Mouse (Mus musculus): ENCODE measurements around the gene Nr1i3. TPM values are rescaled to one million over a fixed set of nuclear protein-coding genes. Genes with fewer than 3 reads are reported as not detected.

Gene Nr1i3
- total RNA-seq, 2 experiments from 2014 or later, result 0.12 TPM; not detected in 1

- DNase-seq (ENCODE audit: low spot score in 2 of 2), result no peak
Measured at GRCm38 (mm10) chr1:171195046-171195822, 18.5 kb upstream of the Nr1i3 start.

DNA sequence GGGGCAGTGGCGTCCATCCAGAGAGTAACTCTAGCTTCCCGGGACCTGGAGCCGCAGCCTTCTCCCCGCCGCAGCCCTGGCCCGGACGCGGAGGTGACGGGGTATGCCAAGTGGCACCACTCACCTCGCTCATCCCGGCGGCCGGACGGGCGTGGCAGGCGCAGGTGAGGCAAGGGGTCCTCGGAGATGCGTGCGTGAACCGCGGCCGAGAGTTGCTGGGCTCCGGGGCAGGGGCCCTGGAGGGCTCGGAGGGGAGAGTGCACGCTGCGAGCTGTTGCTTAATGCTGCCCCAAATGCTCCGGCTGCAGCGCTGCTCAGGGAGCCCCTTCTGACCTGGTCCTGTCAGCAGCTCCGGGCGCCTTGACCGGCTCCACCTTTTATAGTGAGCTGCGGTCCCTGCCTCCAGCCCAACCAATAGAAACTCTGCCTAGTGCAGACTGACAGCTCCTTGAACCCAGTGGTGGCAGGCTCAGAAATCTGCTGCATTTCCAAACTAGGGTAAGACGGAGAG is 17.8 kb upstream of the Nr1i3 start, which contains the start of gene Pcp4l1:
Gene Pcp4l1 (minus strand): TSS at position 382 of the 511 bp plus-strand sequence.
- peak in 1 of 2 experiments; percentile 43 for DNase-seq (ENCODE audit: low spot score in 2 of 2)

DNA sequence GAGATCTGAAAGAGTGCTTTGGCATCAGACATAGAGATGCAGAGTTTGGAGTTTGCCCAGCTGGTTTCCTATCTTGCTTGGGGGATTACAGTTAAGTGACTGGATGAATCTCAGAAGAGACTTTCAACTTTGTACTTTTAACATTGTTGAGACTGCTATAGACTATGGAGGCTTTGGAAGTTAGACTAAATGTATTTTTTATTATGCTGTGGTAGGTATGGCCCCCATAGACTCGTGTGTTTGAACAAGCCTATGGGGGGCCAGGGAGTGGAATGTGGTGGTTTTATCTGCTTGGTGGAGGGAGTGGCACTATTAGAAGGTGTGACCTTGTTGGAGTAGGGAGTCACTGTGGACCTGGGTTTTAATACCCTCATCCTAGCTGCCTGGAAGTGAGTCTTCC is 14.2 kb upstream of the Nr1i3 start:
- DNase-seq (ENCODE audit: low spot score in 2 of 2), result no peak

GRCm38 (mm10) chr1:171200769-171201168 is 13.0 kb upstream of the Nr1i3 start:
- no peak for DNase-seq (ENCODE audit: low spot score in 2 of 2)

- no peak for DNase-seq (ENCODE audit: low spot score in 2 of 2)
Measured at GRCm38 (mm10) chr1:171203471-171204248, 10.1 kb upstream of the Nr1i3 start.

GRCm38 (mm10) chr1:171204249-171204644 is 9.5 kb upstream of the Nr1i3 start:
- DNase-seq (ENCODE audit: low spot score in 2 of 2), result no peak

DNA sequence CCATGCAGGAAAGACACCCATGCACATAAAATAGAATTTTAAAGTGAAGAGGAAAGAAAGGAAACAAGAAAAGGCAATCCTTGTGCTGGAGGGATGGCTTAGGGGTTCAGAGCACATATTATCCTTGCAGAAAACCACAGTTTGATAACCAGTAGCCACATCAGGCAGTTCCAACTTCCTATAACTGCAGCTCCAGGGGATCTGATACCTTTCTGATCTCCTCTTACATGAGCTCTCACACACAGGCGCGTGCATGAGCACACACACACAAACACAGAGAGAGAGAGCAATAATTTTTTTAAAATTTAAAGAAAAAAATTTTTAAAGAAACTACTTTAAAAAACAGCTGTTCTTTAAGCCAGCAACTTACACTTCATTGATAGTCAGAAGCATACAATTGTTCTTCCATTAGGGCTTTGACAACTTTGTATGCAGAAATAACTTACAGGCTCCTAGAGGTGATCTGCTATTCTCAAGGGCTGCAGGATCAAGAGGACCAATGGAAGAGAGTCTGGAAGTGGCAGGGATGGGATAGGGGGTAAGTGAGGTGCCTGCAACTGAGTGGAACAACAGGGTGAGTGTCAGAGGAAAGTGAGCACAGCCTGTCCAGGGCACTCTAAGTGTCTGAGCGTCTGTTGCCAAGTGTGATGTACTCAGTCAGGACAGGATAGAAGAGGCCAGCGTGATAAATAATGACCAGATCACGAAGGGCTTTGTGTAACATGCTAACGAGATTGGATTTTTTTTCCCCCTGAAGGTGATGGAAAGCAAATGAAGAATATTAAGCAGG is 7.9 kb upstream of the Nr1i3 start:
- DNase-seq (ENCODE audit: low spot score in 2 of 2), result no peak

- DNase-seq (ENCODE audit: low spot score in 2 of 2), result no peak
Measured at GRCm38 (mm10) chr1:171209409-171209808, 4.4 kb upstream of the Nr1i3 start.

DNA sequence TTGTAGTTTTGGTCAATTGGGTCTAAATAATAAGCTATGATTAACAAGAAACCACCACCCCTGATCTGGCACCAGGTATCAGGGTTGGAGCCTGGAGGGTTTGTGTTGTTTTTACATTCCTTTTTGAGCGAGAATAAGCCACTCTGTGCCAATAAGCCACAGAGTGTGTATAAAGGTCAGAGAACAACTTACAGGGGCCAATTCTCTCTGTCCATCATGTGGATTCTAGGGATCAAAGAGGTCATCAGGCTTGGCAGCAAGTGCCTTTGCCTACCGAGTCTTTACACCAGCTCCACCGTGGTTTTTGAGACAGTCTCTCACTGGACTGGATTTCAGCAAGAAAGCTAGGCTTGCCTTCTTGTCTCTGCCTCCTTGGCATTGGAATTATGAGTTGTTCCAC is 916 bp upstream of the Nr1i3 start:
- no peak for DNase-seq (ENCODE audit: low spot score in 2 of 2)

DNA sequence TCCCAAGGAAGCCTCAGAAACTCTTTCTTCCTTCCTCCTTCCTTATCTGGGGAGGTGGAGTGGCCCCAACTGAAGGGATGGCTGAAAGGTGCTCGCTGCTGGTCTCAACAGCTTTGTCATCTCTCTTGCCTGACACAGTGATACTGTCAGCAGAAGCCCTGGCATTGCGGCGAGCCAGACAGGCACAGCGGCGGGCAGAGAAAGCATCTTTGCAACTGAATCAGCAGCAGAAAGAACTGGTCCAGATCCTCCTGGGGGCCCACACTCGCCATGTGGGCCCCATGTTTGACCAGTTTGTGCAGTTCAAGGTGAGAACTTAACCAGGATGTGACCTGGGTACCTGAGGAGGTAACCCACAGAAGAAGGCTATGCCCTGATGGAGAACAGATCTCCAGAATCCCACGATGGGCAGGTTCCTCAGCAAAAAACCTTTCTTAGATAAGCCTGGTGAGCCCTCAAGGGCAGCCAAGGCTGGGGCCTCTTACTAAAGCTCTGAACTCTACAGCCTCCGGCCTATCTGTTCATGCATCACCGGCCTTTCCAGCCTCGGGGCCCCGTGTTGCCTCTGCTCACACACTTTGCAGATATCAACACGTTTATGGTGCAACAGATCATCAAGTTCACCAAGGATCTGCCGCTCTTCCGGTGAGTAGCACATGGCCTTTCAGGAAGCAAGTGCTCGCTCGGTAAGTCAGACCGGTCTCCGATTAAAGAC is 2.6 kb downstream of the Nr1i3 start:
- no peak for DNase-seq (ENCODE audit: low spot score in 2 of 2)

DNA sequence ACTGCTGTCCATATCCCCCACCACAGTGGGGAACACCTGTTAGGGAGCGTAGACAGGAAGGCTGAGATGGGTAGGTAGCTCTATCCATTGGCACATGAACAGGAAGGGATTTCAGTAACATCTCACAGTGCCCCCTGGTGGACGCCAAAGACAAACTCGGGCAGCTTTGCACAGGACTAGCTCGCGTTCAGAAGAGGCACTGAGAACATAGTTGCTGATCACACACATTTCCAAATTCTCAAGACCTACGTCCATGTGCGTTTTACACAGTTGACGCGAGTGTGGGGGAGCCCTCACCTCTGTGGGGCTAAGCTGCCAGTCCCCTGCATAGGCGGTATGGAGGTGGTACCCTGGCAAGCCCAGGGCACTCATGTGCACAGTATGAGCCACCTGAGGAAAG is 7.1 kb downstream of the Nr1i3 start:
- DNase-seq (ENCODE audit: low spot score in 2 of 2), result peak; percentile 87 to 91

DNA sequence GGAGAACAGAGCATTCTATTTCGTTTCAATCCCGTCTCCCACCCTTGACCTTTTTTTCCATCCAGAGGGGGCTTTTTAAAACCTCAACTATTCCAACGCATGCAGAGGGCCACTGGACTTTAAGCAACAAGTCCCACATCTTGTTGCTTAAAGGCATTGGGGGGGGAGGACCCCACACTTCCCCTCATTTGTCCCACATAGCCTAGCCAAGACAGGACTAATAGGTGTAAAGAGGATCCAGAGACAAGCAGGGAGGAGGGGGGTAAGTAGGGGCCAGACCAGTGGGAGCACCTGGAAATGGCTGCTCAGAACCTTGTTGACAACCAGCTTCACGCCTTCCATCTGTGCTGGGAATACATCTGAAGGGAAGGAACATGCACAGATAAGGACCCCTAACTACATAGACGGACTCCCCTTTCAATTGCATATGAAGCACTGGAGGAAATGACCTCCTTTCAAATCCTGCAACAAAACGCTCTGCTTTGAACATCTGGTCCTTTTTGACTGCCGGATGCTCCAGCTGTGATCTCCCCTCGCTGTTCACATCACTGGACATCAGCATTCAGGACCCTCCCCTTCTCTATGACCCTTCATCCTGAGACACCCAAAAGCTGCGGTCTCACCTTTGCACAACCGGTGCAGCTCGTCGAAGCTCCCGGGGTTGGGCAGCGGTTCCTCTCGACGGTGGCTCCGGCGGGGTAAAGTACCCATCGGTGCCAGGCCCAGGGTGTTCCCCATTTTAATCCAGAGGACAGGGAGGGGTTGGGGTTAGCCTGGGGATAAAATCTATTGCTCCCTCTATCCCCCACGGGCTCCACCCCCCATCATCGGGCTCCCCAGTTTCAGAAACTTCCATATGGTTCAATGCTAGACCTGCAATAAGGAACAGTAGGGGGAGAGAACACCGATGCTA is 7.8 kb downstream of the Nr1i3 start:
- peak; percentile 21 to 24 for DNase-seq (ENCODE audit: low spot score in 2 of 2)

DNA sequence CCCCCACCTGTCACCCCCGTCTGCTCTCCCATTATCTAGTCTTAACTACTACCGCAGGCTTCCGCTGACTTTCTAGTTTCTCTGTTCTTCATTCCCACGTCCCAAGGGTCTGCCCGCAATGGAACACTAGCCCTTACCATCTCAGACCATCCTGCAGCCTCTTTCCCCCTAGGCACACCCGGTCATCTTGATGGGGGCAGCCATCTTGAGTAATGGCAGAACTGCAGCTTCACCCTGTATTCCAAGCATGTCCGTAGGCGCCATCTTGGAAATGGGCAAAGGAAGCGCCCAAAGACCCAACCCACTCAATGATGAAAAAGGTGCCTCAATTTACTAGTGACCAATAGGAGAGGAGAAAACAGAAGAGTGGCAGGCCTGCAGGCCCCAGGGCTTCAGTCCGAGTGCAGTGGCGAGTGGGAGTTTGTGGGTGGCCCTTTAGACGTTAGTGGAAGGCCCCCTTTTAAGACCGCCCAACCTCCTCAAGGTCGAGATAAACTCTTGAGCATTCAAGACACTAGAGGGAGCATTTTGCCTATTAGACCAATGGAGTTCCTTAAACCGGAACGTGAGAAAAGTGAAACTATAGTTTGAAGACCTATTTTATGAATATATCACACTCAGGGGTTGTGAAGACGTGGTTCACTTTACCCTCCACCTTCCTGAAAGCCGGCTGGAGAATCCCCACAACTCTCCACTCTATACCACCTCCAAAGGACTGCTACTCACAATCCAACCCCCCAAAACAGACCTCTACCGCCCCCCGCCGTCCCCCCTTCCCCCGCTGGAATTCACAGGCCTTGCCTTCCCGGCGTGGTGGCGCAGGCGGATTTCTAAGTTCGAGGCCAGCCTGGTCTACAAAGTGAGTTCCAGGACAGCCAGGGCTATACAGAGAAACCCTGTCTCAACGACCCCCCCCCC is 8.7 kb downstream of the Nr1i3 start, which contains the start of gene Tomm40l:
Gene Tomm40l (minus strand): TSS at position 277 of the 918 bp plus-strand sequence.
- DNase-seq (ENCODE audit: low spot score in 2 of 2), result peak; percentile 91 to 98

DNA sequence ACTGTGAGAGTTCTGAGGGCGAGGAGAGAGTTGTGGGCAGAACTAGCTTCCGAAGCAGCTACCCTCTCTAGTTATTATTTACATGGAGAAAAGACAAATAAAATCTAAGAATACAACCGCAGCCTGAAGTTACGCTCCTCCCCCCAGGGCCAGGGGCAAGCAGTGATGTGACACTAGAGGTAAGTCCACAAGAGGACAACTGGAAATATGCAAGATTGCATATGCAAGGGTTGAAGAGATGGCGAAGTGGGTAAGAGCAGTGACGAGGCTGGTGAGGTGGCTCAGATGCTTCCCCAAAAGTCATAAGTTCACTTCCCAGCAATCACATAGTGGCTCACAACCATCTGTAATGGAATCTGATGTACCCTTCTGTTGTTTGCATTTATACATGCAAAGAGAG is 9.4 kb downstream of the Nr1i3 start:
- DNase-seq (ENCODE audit: low spot score in 2 of 2), result no peak

DNA sequence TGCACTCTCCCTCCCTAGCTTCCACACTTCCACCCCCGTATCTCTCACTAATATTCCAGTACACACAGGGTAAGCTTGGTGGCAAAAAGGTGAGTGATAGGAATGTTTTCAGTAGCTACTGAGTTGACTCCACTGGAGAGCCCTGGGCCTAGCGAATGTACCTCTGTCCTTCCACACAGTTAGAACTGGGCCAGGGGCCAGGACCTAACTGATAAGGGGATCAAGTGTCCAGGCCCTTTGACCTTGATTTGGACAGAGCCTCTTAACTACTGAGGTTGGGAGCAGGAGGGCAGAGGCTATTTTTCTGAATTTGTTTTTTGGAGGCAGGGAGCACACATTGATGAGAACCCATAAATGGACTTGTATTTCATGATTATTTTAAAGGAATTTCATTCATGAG is 10.0 kb downstream of the Nr1i3 start:
- no peak for DNase-seq (ENCODE audit: low spot score in 2 of 2)

- no peak for DNase-seq (ENCODE audit: low spot score in 2 of 2)
Measured at GRCm38 (mm10) chr1:171224857-171225256, 11.1 kb downstream of the Nr1i3 start, which contains the start of gene Apoa2. Gene Apoa2 (plus strand): TSS chr1:171225054.

- DNase-seq (ENCODE audit: low spot score in 2 of 2), result no peak
Measured at GRCm38 (mm10) chr1:171226780-171227179, 13.0 kb downstream of the Nr1i3 start.

GRCm38 (mm10) chr1:171227879-171228278 is 14.1 kb downstream of the Nr1i3 start:
- no peak for DNase-seq (ENCODE audit: low spot score in 2 of 2)
